Mouse (Mus musculus) forebrain, embryonic 15.5 days (tissue): ENCODE data around the gene Nfasc. TPM values are rescaled to one million over a fixed set of nuclear protein-coding genes. Genes with fewer than 3 reads are reported as not detected.
A peak's percentile ranks its signal among the peaks of the same experiment; 100 is the strongest.

ENCODE experiments used
- ATAC-seq: fragments of 200-750 bp; cut with Nextera tagmentation; replicated peaks from 2 replicates; pipeline ENCODE4 v1.8.0; 2017; ENCODE audit warnings: mild to moderate bottlenecking, moderate TSS enrichment, moderate library complexity
- H3K27ac ChIP-seq: fragments of 300-500 bp; sonication (generic); replicated peaks from 2 replicates; pipeline ENCODE4 v1.5.1; 2015; ENCODE audit warnings: mild to moderate bottlenecking, inconsistent platforms
- H3K27me3 ChIP-seq: fragments of 300-500 bp; sonication (generic); 2 replicates; pipeline ENCODE4 v1.6.1; 2015; ENCODE audit warnings: inconsistent platforms
- H3K36me3 ChIP-seq: fragments of 300-500 bp; sonication (generic); 2 replicates; pipeline ENCODE4 v1.6.1; 2015; ENCODE audit warnings: mild to moderate bottlenecking, inconsistent platforms
- H3K4me1 ChIP-seq: fragments of 300-500 bp; sonication (generic); 2 replicates; pipeline ENCODE4 v1.6.1; 2015; ENCODE audit warnings: inconsistent platforms
- H3K4me2 ChIP-seq: fragments of 300-500 bp; sonication (generic); replicated peaks from 2 replicates; pipeline ENCODE4 v1.6.1; 2015; ENCODE audit warnings: mild to moderate bottlenecking, inconsistent platforms
- H3K4me3 ChIP-seq: fragments of 300-500 bp; sonication (generic); 2 replicates; pipeline ENCODE4 v1.5.1; 2015; ENCODE audit warnings: mild to moderate bottlenecking, inconsistent platforms
- H3K9ac ChIP-seq: fragments of 300-500 bp; sonication (generic); replicated peaks from 2 replicates; pipeline ENCODE4 v1.6.1; 2015; ENCODE audit warnings: mild to moderate bottlenecking, inconsistent platforms
- H3K9me3 ChIP-seq: fragments of 300-500 bp; sonication (generic); 2 replicates; pipeline ENCODE4 v1.6.1; 2016; ENCODE audit warnings: inconsistent platforms
- WGBS: fragments of 180-500 bp; shearing (Covaris S2); methylation state at CpG from one replicate; pipeline ENCODE4 v1.1.7; 2015; ENCODE audit warnings: mixed read lengths; 5-methylcytosine and 5-hydroxymethylcytosine counted together
- polyA plus RNA-seq: library from polyadenylated mRNA; unstranded; fragments of >200 nt; fragmentation: Nextera tagmentation; extraction: Ambion mirVana; gene quantifications from 2 replicates; pipeline ENCODE4 v1.2.1, GENCODE M21; 2015

The Nfasc gene
- polyA plus RNA-seq, 1 experiment from 2014 or later, result 51.5 TPM

DNA sequence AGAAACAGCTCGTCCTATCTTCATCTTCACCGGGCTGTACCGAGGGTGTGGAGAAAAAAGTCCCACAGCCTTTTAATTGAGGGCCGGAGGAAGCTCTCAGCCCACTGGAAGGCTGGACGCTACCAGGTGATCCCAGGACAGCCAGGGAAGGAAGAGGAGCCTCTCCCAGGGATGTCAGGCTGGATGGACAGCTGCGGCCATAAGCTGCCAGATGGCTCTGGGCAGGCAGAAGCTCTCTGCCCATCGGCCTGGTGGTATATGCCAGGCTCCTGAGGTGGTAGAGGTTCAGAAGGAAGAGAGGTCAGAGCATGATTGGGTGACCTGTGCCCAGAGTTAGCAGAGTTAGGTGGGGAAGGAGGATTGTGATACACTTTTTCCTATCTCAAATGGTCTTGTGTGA is 168.7 kb downstream of the Nfasc start:
- Histone ChIP-seq H3K9ac (no peak overlapping the region), H3K4me3 (no peak overlapping the region), H3K36me3 (peaks cover 3% of the 10 kb centered on the region; the same call in 1 of the 2 replicates), H3K27ac (no peak overlapping the region), H3K27me3 (no peaks in the 10 kb centered on the region), H3K4me2 (no peak overlapping the region), H3K4me1 (peaks cover 47% of the 10 kb centered on the region), H3K9me3 (no peaks in the 10 kb centered on the region)
- WGBS, result 93% methylated on average over 7 of the region's 7 CpGs
- ATAC-seq, result no peak

DNA sequence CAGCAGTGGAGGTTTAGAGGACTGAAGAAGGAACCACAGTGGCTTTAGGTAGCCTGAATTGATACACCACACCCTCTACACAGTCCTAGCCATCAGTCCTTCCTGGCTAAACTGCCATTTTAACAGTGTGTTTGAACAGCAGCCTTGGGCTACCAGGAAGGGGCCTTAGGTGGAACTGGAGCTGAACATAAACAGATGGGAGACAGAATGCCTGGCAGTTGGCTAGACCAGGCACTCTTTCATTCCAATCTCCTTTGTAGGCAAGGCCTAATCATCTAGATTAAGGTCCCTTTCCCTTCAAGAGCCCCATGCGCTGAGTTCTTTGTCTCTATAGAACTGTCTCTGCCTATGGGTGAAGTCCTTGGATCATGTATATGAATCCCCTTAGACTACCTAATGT is 170.0 kb downstream of the Nfasc start:
- H3K4me2 ChIP-seq, result no peak overlapping the region
- no peak overlapping the region for H3K9ac ChIP-seq
- H3K27ac ChIP-seq, result peak overlapping the region; percentile 90
- H3K4me1 ChIP-seq, result peaks cover 48% of the 10 kb centered on the region
- no peaks in the 10 kb centered on the region for H3K36me3 ChIP-seq
- ATAC-seq, result no peak
- WGBS, result 83% methylated on average over 1 of the region's 1 CpGs
- H3K4me3 ChIP-seq, result no peak overlapping the region
- H3K27me3 ChIP-seq, result no peaks in the 10 kb centered on the region
- H3K9me3 ChIP-seq, result no peaks in the 10 kb centered on the region

DNA sequence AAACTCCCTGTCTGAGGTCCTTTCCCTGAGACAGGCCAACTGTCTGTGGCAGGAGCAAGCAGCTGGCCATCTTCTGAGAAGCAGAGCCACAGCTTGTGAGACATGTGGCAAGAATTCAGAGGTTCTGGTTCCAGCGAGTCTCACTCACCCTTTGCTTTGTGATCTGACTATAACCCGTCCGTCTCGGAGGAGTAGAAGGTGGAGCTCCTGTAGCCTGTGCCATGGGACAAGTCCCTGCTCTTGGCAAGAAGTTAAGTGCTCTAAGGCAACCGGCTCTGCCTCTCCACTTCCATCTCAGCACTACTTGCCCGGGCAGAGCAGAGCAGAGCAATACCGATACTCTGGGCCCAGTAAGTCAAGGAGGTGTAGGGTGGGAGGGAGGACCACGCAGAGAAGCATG is 170.7 kb downstream of the Nfasc start:
- no peaks in the 10 kb centered on the region for H3K27me3 ChIP-seq
- no peak for ATAC-seq
- no peaks in the 10 kb centered on the region for H3K36me3 ChIP-seq
- no peak overlapping the region for H3K4me2 ChIP-seq
- no peak overlapping the region for H3K9ac ChIP-seq
- H3K27ac ChIP-seq, result peak overlapping the region; percentile 90
- peaks cover 50% of the 10 kb centered on the region for H3K4me1 ChIP-seq
- H3K9me3 ChIP-seq, result no peaks in the 10 kb centered on the region
- no peak overlapping the region for H3K4me3 ChIP-seq
- WGBS, result 84% methylated on average over 8 of the region's 8 CpGs

DNA sequence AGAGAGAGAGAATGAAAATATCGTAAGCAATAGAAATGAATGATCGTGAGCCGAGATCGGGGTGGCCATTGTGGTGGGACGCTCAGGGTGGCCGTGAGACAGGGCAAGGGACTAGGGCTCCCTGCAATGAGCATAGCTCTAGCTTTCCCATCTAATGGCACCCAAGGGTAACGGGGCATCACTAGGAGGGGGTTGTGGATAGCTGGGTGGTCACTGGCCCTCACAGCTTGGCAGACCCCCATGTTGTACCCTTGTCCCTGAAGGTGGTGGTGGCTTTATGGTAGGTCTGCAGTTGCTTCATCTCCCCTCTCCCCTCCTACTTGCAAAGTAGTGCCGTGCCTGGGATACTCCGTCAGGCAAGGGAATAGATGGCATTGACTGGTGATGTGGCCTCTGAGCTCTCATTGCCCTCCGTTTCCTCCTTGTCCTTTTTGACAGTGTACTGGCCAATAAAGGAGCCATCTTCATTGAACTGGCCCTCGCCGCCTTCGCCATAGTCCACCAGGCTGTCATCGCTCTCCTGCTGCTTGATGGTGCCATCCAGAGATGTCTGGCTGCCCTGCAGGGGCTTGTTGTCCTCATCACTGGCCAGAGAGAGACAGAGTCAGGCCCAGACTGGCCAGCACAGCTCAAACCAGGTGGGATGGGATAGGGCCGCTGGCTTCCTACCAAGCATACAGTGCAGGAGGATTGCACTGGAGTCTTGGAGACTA is 171.4 kb downstream of the Nfasc start:
- ATAC-seq, result no peak
- Histone ChIP-seq H3K27me3 (no peaks in the 10 kb centered on the region), H3K4me3 (no peak overlapping the region), H3K9ac (no peak overlapping the region), H3K36me3 (no peaks in the 10 kb centered on the region), H3K4me2 (no peak overlapping the region), H3K4me1 (peaks cover 51% of the 10 kb centered on the region), H3K27ac (peak overlapping the region; percentile 90), H3K9me3 (no peaks in the 10 kb centered on the region)
- WGBS, result 91% methylated on average over 15 of the region's 15 CpGs

DNA sequence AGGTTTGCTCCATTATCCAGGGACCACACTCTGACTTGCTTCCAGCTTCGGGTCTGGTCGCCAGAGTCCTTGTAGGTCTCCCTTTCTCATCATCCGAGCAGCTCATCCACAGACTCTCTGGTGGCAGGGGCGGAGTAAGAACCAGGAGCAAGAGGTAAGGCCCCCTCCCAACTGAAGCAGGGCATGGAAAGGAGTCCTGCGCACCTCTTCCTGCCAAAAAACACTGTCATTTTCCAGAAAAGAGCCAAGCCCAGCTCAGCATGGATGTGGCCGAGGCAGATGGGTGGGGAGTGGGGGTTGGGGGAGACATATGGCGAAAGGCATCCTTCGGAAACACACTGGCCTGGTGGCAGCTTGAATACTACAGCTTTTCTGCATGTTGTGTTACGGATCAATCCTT is 172.1 kb downstream of the Nfasc start:
- Histone ChIP-seq H3K9me3 (no peaks in the 10 kb centered on the region), H3K27ac (peak overlapping the region; percentile 90), H3K9ac (no peak overlapping the region; the same call in 1 of the 2 replicates), H3K4me3 (no peak overlapping the region), H3K4me2 (no peak overlapping the region), H3K4me1 (peaks cover 46% of the 10 kb centered on the region), H3K27me3 (no peaks in the 10 kb centered on the region), H3K36me3 (no peaks in the 10 kb centered on the region)
- peak; percentile 55 for ATAC-seq
- WGBS, result 58% methylated on average over 9 of the region's 9 CpGs

DNA sequence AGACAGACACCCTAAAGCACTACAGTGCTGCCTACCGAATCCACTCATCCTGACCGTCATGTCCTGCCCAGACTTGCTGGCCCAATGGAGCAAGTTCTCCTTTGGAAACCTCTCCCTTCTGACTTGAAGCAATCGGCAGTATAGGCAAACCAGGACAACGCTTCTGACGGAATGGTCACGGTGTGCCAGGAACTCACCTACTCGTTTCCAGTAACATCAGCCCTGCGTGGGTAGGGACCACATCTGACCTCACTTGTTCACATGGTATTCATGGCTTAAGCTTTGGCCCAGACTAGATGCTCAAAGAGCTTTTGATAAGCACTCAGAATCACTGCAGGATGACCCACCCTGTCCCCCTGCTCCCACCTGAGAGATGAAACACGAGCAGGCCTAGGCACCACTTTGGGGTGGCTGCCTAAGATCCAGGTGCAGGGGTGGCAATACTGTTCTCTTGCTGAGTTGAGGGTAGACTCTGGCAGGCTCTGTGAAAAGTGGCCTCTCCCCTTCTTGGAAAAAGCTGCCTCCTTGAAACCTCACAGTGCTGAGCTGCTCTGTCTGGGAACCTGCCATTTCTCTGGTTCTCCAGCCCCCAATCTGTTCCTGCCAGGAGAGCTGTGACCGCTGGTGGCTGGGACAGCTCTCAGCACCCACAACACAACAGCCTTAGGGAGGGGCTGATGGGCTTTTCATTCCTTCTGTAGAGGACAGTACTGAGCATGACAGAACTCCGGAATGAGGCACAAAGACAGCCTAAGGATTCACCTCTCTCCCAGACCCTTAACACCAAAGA is 174.1 kb downstream of the Nfasc start:
- Histone ChIP-seq H3K27ac (peak overlapping the region; percentile 28; the same call in 1 of the 2 replicates), H3K9me3 (no peaks in the 10 kb centered on the region), H3K27me3 (no peaks in the 10 kb centered on the region), H3K4me1 (peaks cover 48% of the 10 kb centered on the region), H3K4me3 (no peak overlapping the region), H3K36me3 (no peaks in the 10 kb centered on the region), H3K4me2 (no peak overlapping the region), H3K9ac (no peak overlapping the region)
- 81% methylated on average over 11 of the region's 11 CpGs for WGBS
- no peak for ATAC-seq

DNA sequence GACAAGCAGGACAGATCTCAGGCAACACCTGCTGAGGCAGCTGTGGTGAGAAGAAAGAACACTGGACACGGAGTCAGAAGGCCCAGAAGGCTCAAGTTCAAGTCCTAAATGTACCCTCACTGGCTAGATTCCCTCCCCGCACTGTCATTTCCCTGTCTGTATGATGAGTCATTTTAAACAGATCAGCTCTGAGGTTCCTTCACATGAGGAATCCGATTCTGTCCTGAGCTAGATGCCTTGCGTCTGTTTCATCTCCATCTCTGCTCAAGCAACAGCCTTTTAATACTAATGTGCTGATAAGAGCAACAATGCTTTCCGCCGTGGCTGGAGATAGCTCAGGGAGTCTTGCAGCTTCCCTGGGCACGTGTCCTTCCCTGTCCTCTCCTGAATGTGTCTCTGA is 175.8 kb downstream of the Nfasc start:
- H3K9me3 ChIP-seq, result no peaks in the 10 kb centered on the region
- H3K36me3 ChIP-seq, result no peaks in the 10 kb centered on the region
- no peaks in the 10 kb centered on the region for H3K27me3 ChIP-seq
- 81% methylated on average over 7 of the region's 7 CpGs for WGBS
- H3K9ac ChIP-seq, result no peak overlapping the region
- peaks cover 54% of the 10 kb centered on the region for H3K4me1 ChIP-seq
- H3K4me2 ChIP-seq, result no peak overlapping the region
- no peak for ATAC-seq
- no peak overlapping the region for H3K27ac ChIP-seq
- no peak overlapping the region for H3K4me3 ChIP-seq

DNA sequence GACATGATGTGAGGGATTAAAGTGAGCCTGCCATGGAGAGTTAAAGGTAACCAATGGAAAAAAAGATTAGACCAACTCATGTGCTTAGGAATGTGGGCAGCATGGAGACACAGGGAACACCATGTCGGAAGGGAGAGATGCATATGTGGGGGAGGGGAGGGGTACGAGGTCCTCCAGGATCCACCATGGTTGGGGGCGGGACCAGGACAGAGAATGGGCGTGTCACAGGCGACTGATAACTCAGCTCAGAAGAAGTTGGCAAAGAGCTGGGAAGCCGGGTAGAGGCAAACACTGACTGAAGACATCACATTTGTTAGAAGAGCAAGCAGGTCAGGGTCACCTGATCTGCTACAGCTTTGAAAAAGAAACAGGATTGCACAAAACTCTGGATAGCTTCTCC is 176.7 kb downstream of the Nfasc start:
- 43% methylated on average over 6 of the region's 6 CpGs for WGBS
- no peak for ATAC-seq
- H3K27ac ChIP-seq, result no peak overlapping the region
- no peak overlapping the region for H3K4me2 ChIP-seq
- no peaks in the 10 kb centered on the region for H3K9me3 ChIP-seq
- peaks cover 50% of the 10 kb centered on the region for H3K4me1 ChIP-seq
- no peaks in the 10 kb centered on the region for H3K36me3 ChIP-seq
- H3K27me3 ChIP-seq, result no peaks in the 10 kb centered on the region
- no peak overlapping the region for H3K9ac ChIP-seq
- no peak overlapping the region for H3K4me3 ChIP-seq

DNA sequence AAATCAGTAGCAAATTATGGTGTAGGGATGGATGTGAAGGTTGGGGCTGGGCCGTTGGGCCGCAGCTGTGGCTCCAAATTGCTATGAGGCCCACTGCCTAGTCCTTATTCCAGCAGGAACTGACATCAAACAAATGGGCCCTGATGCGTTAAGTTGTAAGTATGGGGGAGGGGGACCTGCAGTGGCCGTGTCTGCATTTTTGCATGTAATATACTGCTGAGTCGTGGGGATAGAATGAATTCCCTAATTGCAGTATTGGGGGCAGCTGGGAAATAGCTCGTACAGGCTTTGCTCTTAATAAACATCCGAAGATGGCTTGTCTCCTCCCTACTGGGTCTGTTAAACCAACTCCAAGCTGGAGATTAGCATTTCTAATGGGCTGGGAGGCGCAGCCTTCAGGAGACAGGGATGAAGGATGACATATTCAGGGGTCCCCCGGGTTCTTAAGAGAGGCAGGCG is 179.2 kb downstream of the Nfasc start:
- Histone ChIP-seq H3K4me2 (no peak overlapping the region), H3K9ac (no peak overlapping the region), H3K4me1 (peaks cover 52% of the 10 kb centered on the region), H3K4me3 (no peak overlapping the region), H3K36me3 (no peaks in the 10 kb centered on the region), H3K27ac (peak overlapping the region; percentile 81), H3K9me3 (no peaks in the 10 kb centered on the region), H3K27me3 (no peaks in the 10 kb centered on the region)
- ATAC-seq, result peak; percentile 34; the same call in 1 of the 2 replicates
- 17% methylated on average over 10 of the region's 10 CpGs for WGBS

DNA sequence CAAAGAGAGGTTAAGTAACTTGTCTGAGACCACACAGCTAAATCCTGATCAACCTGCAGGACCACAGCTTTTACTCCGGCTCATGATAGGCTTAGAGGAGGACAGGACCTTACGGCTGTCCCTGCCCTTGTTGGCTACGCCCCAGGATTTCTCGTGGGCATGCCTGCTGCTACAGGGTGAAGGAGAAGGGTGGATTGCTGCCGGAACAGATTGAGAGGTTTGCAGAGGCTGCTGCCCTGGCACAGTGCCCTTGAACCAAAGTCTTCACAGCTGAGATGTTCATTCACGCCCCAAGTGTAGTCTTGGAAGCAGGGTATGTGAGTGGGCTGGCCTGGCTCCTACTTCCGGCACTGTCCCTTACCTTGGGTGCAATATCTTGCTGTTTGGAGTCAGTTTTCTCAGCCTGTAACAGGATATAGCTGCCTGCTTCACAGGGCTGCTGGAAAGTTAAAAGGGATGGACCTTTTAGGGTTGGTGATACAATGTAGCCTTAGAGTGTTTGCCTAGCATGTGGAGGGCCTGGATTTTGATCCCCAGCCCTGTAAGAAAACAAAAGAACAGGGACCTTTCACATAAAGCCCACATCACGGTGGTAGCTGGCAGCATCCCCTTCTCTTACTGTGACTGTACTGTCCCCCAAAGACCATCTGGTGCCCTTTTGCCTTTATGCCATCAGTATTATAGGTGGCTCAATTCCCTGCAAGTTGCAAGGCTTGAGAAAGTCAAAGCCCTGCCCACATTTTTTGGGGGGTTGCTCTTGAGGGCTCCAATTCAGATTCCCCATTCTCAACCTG is 180.5 kb downstream of the Nfasc start:
- H3K4me2 ChIP-seq, result no peak overlapping the region
- no peaks in the 10 kb centered on the region for H3K9me3 ChIP-seq
- no peaks in the 10 kb centered on the region for H3K36me3 ChIP-seq
- ATAC-seq, result no peak
- H3K4me1 ChIP-seq, result peaks cover 58% of the 10 kb centered on the region
- H3K27ac ChIP-seq, result peak overlapping the region; percentile 81
- H3K4me3 ChIP-seq, result no peak overlapping the region
- H3K9ac ChIP-seq, result no peak overlapping the region
- no peaks in the 10 kb centered on the region for H3K27me3 ChIP-seq
- 52% methylated on average over 8 of the region's 8 CpGs for WGBS

DNA sequence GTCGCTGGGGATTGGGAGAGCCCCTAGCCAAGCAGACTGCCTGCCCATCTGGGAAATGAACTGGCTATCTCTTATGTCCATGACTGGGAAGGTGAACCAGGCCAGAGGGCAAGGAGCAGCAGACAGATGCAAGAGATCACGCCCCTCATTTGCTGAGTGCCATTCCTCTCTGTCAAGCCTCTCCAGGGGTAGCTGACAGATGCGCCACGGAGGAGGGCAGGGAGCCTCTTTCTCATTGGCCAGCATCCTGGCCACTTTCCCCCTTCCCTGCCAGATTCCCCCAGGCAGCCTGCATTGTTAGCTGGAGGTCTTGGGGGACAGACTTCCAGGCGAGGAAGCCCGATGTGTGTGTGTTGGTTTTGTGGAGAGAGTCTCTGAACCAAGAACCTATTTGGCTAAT is 182.6 kb downstream of the Nfasc start:
- peaks cover 55% of the 10 kb centered on the region for H3K4me1 ChIP-seq

More for the DNA sequence above, 182.6 kb downstream of the Nfasc start:
- Histone ChIP-seq H3K27me3 (no peaks in the 10 kb centered on the region), H3K4me3 (no peak overlapping the region), H3K27ac (peak overlapping the region; percentile 92), H3K9me3 (no peaks in the 10 kb centered on the region), H3K4me2 (no peak overlapping the region), H3K36me3 (no peaks in the 10 kb centered on the region), H3K9ac (no peak overlapping the region)
- 10% methylated on average over 6 of the region's 6 CpGs for WGBS
- no peak for ATAC-seq
